Mouse (Mus musculus) layer of hippocampus, postnatal 25 days (tissue): Measurements from ENCODE around the gene Cd5. TPM values are rescaled to one million over a fixed set of nuclear protein-coding genes. Genes with fewer than 3 reads are reported as not detected.

Experiments used
- DNase-seq, 2 experiments: peaks; one replicate each; pipeline ENCODE4 v3.0.0; 2022; ENCODE audit warnings: mixed read lengths in 2 of 2, low spot score in 1 of 2; ENCODE audit errors: extremely low spot score in 1 of 2
- total RNA-seq, 2 experiments: library from RNA; stranded (reverse); gene quantifications; 2 replicates each; pipeline ENCODE4 v1.2.3; 2021

Cd5 gene
- total RNA-seq, 2 experiments from 2014 or later = 0.16 TPM; not detected in 1

GRCm38 (mm10) chr19:10759525-10759924 lies 20.7 kb upstream of the Cd5 start:
- DNase-seq = no peak

DNA sequence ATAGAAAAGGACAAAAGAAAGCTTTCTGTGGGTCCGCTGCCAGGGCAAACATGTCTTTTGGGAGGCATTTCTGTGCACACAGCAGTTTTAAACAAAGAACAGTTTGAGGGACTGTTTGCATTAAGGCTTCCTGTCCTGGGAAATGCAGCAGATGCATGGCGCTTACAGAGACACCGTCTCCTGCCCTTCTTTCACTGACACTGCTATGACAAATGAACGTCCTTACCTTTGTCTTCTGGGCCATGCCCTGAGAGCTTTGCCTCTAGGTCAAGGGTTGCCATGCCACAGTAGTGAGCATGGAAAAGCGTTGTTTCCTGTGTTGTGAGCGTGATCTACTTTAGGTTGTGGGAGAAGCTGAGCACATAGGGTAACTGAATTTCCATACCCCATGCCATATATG lies 19.9 kb upstream of the Cd5 start:
- no peak for DNase-seq

DNA sequence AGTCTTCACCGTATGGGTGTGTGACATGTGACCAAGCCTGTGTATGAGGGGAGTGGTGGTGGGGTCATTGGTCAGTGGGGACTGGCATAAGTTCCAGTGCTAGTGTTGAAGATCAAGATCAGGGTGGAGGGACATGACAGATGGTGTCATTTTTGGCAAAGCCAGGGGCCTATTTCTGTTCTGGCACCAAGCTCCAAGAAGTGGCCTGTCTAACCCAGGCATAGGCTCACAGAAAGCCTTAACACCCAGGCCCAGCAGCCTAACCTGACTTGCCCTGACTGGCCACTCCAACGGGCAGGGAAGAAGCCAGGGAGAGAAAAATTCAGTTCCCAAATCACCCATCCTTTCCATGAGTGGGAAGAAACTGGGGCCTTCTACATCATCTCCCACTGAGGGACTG lies 18.7 kb upstream of the Cd5 start:
- no peak for DNase-seq

- DNase-seq = no peak
Observed at GRCm38 (mm10) chr19:10757125-10757524, 18.3 kb upstream of the Cd5 start.

GRCm38 (mm10) chr19:10752646-10753045 lies 13.8 kb upstream of the Cd5 start:
- no peak for DNase-seq

DNA sequence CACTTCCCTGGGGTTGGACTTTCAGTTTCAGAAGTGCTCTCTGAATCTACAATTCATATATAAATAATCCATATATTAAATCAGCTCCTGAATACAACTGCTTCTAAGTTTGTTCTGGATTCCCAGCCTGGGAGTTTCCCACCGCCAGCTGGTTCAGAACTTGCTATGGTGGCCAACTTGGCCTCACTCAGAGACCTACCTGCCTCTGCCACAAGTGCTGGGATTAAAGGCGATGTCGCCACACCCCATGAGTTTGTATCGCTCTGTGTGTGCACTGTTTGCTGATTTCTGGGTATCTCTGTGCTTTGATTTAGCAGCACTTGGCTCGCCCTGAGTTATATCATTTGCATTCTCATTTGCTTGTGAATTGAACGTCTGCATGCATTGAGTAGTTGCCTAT lies 13.3 kb upstream of the Cd5 start:
- DNase-seq = no peak

- no peak for DNase-seq
Observed at GRCm38 (mm10) chr19:10751607-10752006, 12.8 kb upstream of the Cd5 start.

GRCm38 (mm10) chr19:10750161-10750560 lies 11.4 kb upstream of the Cd5 start:
- no peak for DNase-seq

DNA sequence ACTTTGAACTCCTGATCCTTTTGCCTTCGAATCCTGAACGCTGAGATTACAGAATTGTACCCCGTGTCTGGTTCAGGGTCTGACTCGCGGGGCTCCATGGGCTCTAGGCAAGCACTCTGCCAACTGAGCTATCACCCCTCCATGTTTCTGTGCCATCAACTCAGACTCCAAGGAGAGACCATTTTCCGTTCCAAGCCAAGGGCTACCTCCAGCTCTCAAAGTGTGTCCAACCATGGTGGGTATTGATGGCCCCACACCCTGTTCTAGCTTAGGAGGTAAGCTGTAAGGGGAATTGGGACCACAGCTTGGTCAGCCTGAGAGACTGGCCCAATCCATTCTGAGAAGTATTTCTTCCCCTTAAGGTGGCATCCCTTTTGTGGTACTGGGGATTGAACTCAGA lies 10.5 kb upstream of the Cd5 start:
- no peak for DNase-seq

DNA sequence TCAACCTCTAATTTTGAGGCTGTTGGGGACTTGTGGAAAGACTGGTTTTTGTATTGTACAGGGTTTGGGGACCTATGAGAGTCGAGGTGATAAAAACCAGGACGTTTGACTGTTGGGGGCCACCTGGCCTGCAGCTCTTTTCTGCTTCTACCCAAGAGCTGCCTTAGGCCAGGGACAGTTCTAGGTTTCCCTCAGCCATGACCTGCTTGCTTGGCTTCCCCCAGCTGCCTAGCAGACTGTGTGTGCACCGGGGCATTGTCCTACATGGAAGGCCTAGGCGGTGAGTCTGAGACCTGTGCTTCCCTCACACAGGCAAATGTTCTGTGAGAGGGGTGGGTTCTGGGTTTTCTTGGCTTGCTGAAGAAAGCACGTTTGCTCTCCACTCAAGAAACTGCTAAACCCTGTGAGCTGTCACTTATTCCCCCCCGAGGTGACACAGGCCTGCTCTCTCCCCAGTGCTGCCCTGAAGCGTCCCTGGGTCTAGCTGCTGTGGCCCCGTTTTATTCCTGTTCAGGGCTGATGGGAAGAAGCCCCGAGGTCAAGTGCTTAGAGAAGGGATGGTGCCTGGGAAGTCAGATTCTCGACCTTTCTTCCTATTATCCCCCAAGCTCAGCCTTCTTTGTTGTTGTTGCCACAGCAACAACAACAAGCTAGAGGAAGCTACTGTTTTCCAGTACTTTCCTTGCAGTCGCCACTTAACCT lies 9.8 kb upstream of the Cd5 start:
- DNase-seq = no peak

- DNase-seq = no peak
Observed at GRCm38 (mm10) chr19:10747718-10748117, 8.9 kb upstream of the Cd5 start.

DNA sequence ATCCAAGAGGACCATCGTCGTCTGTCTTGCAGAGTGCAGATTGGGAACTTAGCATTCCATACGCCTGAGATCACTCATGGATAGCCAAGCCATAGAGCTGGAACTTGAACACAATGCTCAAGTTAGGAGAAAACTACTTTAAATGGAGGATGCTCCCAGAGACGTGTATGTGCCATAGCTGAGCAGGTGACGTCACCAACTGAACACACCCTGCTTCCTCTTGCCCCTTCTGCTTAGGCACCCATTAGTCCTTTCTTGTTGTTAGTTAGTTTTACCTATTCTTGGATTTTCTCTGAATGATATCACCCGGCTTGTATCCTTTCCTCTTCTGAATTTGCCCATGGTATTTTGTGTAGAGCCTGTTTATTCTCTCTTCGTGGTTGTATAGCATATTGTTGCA lies 8.4 kb upstream of the Cd5 start:
- DNase-seq = no peak

DNA sequence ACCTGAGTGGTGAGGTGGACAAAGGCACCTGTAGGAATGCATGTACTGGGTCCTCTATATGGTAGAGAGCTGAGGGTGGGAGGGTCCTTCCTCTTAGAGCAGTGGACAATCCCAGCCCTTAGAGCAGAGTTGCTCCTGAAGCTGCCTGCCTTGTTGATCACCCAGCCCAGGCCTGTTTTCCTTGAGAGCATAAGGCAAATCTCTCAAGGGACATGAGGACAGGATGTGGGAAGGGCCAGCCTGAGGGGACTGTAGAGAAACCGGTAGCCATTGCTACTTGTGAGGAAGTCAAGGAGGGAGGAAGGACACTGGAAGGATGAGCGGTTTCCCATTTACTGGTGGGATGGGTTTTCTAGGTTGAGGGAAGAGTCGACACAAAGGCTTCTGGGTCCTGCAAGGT lies 3.8 kb upstream of the Cd5 start:
- no peak for DNase-seq

DNA sequence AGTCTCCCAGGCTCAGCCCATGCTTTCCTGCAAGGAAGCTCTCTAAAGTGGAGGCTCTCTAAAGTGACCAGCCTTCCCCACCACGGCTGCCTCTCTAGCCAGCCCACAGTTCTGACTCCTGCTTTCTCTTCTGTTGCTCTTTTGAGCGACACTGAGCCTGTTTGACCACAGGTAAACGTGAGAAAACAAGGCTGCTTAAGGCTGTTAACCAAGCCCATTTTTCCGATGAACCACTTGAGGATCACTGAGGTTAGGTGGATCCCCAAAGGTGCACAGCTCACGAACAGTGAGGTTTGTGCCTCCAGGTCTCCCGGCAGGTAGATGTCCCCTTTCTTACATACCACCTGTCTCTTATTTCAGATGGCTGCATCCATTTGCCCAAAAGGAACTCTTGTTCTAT lies 3.3 kb upstream of the Cd5 start:
- DNase-seq = no peak

DNA sequence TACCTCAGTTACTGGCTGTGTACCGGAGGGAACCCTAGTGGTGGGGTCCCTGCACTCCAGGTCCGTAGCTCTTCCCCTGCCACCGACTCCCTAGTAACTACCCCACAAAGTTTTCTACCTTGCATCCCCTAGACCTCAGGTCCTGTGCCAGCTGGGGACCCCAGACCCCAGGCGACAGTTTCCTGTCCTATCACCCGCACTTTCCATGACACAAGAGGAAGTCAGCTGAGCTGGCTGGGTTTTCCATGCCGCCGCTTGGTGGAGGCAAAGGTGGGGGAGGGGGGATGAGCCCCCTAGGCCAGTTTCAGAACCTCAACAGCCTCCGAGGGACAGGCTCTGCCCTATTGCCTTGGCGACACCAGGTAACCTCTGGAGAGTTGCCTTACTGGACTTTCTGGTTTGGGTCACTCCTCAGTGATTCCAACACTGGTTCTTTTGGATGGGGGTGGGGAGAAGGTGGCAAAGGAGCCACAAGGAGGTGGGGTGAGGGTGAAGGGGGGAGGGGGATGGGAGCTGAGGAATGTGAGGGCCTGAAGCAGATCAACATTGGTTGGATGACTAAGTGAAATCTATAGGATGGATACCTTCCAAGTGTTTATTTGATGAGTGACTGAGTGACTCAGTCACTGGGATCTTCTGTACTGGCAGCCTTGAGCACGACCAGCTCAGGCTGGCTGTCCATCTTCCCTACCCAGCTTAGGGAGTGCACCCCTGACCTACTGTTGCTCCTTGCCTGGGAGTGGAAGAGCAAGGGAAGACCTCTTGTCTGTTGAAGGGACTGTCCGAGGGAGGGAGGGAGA lies 2.0 kb upstream of the Cd5 start:
- DNase-seq = no peak

DNA sequence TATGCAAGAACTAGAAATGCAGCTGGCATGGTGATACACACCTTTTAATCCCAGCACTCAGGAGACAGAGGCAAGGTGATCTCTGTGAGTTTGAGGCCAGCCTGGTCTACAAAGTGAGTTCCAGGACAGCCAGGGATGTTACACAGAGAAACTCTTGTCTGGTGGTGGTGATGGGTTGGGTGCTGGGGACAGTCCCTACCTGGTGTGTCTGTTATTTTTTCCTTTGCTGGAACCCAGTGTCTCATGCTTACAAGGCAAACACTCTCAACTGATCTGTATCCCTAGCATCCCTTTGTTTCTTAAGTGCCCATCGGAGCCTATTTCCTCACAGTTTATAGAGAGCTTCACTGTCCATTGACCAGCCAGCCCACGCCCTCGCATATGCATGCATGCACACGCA lies 1.1 kb upstream of the Cd5 start:
- no peak for DNase-seq

DNA sequence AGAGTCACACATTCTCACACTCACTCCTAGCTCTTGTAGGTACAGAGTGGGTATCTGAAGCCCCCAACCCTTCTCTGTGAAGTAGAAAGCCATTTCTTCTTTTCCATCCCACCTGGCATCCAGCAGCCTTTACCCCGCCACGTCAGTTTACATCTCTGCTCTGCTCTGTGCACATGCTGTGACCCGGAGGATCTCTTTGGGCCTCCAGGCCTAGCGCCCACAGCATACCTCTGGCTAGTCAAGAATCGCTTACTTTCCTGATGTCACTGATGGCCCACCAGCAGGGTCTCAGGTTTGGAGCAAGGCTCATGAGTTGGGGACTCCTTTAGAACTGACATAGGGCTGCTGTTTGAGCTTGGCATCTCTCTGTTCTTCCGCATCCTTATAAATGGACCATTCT lies 764 bp downstream of the Cd5 start:
- no peak for DNase-seq

DNA sequence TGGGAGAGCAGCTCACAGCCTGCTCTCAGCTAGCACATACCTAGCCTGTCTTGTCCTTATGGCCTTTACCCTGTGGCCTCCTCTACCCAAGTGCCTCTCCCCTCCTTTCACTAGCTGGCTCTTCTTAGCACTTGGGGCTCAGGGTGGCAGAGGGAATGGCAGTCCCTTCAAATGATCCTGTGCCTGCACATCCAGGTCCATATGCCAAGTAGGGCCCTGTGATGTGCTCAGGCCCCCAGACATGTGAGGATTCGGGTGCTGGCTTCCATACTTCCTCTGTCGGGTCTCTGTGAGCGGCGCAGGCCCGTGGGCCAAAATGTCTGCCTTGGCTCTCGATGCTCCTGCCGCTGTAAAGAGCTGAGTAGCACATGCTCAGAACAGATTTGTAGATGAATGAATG lies 2.9 kb downstream of the Cd5 start:
- DNase-seq = no peak

GRCm38 (mm10) chr19:10735061-10735460 lies 3.7 kb downstream of the Cd5 start:
- no peak for DNase-seq

- DNase-seq = no peak
Observed at GRCm38 (mm10) chr19:10734554-10734953, 4.2 kb downstream of the Cd5 start.

DNA sequence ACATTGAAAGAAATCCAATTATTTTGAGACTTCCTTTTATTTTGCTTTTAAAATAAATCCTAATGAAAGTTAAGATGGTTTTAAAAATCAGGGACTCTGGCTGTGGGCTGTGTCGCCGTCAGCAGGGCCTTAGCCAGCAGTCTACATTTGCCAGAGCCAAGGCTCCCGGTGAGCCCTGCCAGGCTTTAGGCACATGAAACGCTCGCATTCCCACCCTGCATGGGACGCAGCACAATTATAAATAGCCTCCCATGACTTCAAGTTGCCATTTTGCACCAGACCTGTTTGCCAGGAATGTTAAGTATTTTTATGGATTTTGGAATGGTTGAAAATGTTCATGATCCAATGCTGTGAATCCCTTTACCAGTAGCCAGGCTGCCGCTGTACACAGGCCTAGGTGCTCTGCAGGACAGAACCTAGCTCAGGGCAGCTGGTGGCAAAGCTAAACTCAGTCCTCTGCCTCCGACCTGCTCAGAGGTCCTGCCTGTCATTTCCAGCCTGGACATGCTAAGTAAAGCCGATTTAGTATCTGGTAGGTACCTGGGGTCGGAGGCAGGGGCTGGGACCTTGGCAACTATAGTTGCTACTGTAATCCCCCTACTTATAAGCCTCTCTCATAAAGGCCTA lies 5.2 kb downstream of the Cd5 start:
- DNase-seq = no peak

GRCm38 (mm10) chr19:10732741-10733140 lies 6.1 kb downstream of the Cd5 start:
- no peak for DNase-seq
